In genomic region chr10:120446206-120446605, GRCm38 (mm10) we compare ENCODE assay signal across 25 mouse cellular contexts. TPM values are rescaled to one million over a fixed set of nuclear protein-coding genes. Genes with fewer than 3 reads are reported as not detected.
DNase-seq lines count a peak whose midpoint lies in the region; ATAC-seq and TF ChIP-seq lines count a peak whose summit lies in the region.
"Had no signal": no experiment of that assay in that cellular context is flagged by ENCODE, and none has a peak within 500 bp of the region (broad histone marks: within the 10 kb centered on the region; RNA-seq: fewer than 3 reads in every experiment).

No protein-coding gene starts in this region.

- DNase-seq in heart, adult 11 months: peak; percentile 50
- no peak for DNase-seq in heart, postnatal 25 days (ENCODE audit: low spot score)
- no peak for DNase-seq in liver, embryonic 11.5 days (ENCODE audit: low spot score)
- DNase-seq in liver: no peak
- peak; percentile 31 for DNase-seq in limb, embryonic 10.5 days (ENCODE audit: low spot score)
- DNase-seq in hindbrain, postnatal 0 days (ENCODE audit: low spot score): no peak
- DNase-seq: cerebellum, adult 11-12 months; cerebellum, postnatal 10 days; forebrain, postnatal 0 days; gastrocnemius, postnatal 14 days; heart, postnatal 4 days; left cerebral cortex, postnatal 4 days; lung, postnatal 4 days; thymus, adult 18-20 months; thymus, postnatal 36 days had no signal

- WGBS in liver, embryonic 11.5 days: 60% methylated on average over 9 of the region's 9 CpGs
- WGBS in limb, embryonic 10.5 days: 82% methylated on average over 9 of the region's 9 CpGs
- WGBS in midbrain, embryonic 16.5 days: 90% methylated on average over 9 of the region's 9 CpGs
- WGBS in hindbrain, postnatal 0 days: 83% methylated on average over 9 of the region's 9 CpGs

- no peaks in the 10 kb centered on the region for H3K4me1 ChIP-seq in liver, embryonic 11.5 days (replicated peaks; ENCODE audit: control insufficient read depth, insufficient read depth, low read length)
- H3K4me1 ChIP-seq in limb, embryonic 10.5 days: peaks cover 64% of the 10 kb centered on the region
- peaks cover 15% of the 10 kb centered on the region for H3K4me1 ChIP-seq in midbrain, embryonic 16.5 days (ENCODE audit: control insufficient read depth, insufficient read depth, low read length)
- peaks cover 10% of the 10 kb centered on the region; the same call in 1 of the 2 replicates for H3K4me1 ChIP-seq in hindbrain, postnatal 0 days (ENCODE audit: insufficient read depth, low read length)

- no peaks in the 10 kb centered on the region for H3K9me3 ChIP-seq in liver, embryonic 11.5 days (ENCODE audit: control insufficient read depth, low read length)
- H3K9me3 ChIP-seq in limb, embryonic 10.5 days (replicated peaks): no peaks in the 10 kb centered on the region
- H3K9me3 ChIP-seq in midbrain, embryonic 16.5 days (replicated peaks; ENCODE audit: control insufficient read depth, low read length, poor library complexity, severe bottlenecking): no peaks in the 10 kb centered on the region
- H3K9me3 ChIP-seq in hindbrain, postnatal 0 days (ENCODE audit: low read length): no peaks in the 10 kb centered on the region
- H3K9me3 ChIP-seq: embryonic facial prominence, embryonic 12.5 days; heart, embryonic 15.5 days; midbrain, embryonic 13.5 days had no signal

- H3K9ac ChIP-seq in liver, embryonic 11.5 days (ENCODE audit: low read depth, low read length): no peak overlapping the region
- no peak overlapping the region for H3K9ac ChIP-seq in midbrain, embryonic 16.5 days (ENCODE audit: low read depth, low read length)
- no peak overlapping the region for H3K9ac ChIP-seq in hindbrain, postnatal 0 days (replicated peaks; ENCODE audit: low read length)
- H3K9ac ChIP-seq: embryonic facial prominence, embryonic 12.5 days; forebrain, postnatal 0 days; heart, embryonic 15.5 days; midbrain, embryonic 13.5 days had no signal

- intact Hi-C loops in heart, postnatal 25 days (cut with DNase I): no loop called here

- H3K27ac ChIP-seq in liver, embryonic 11.5 days (ENCODE audit: low read depth, low read length): no peak overlapping the region
- no peak overlapping the region for H3K27ac ChIP-seq in limb, embryonic 10.5 days
- H3K27ac ChIP-seq in midbrain, embryonic 16.5 days (ENCODE audit: low read length): no peak overlapping the region
- H3K27ac ChIP-seq in hindbrain, postnatal 0 days: no peak overlapping the region
- H3K27ac ChIP-seq: embryonic facial prominence, embryonic 12.5 days; heart, embryonic 15.5 days; left cerebral cortex, adult 2 months; midbrain, embryonic 13.5 days had no signal

- peak; percentile 45; the same call in 1 of the 2 replicates for ATAC-seq in liver, embryonic 11.5 days (replicated peaks; ENCODE audit: low FRiP score)
- no peak for ATAC-seq in midbrain, embryonic 16.5 days
- ATAC-seq in hindbrain, postnatal 0 days: no peak
- ATAC-seq: CD4-positive, CD25-positive, alpha-beta regulatory T cell, adult 4 months; forebrain, postnatal 0 days; hindbrain, embryonic 16.5 days; intestine, embryonic 16.5 days; midbrain, embryonic 13.5 days had no signal

- H3K27me3 ChIP-seq in liver, embryonic 11.5 days (replicated peaks; ENCODE audit: control insufficient read depth, insufficient read depth, low read length): no peaks in the 10 kb centered on the region
- H3K27me3 ChIP-seq in limb, embryonic 10.5 days (ENCODE audit: low read depth, poor library complexity, severe bottlenecking): no peaks in the 10 kb centered on the region
- H3K27me3 ChIP-seq in midbrain, embryonic 16.5 days (ENCODE audit: control insufficient read depth, insufficient read depth, low read depth, low read length): no peaks in the 10 kb centered on the region
- no peaks in the 10 kb centered on the region for H3K27me3 ChIP-seq in hindbrain, postnatal 0 days (ENCODE audit: insufficient read depth, low read length)
- H3K27me3 ChIP-seq: embryonic facial prominence, embryonic 12.5 days; heart, embryonic 15.5 days; midbrain, embryonic 13.5 days had no signal

- no peak for TF ChIP-seq CTCF in hindbrain, postnatal 0 days (IDR thresholded peaks at IDR 0.05; ENCODE audit: low read depth)

- no peak overlapping the region for H3K4me3 ChIP-seq in liver, embryonic 11.5 days (ENCODE audit: low read depth, low read length)
- H3K4me3 ChIP-seq in limb, embryonic 10.5 days: no peak overlapping the region
- H3K4me3 ChIP-seq in midbrain, embryonic 16.5 days (ENCODE audit: low read depth, low read length): no peak overlapping the region
- no peak overlapping the region for H3K4me3 ChIP-seq in hindbrain, postnatal 0 days (ENCODE audit: low read length)
- H3K4me3 ChIP-seq: embryonic facial prominence, embryonic 12.5 days; heart, embryonic 15.5 days; left cerebral cortex, adult 2 months; midbrain, embryonic 13.5 days had no signal

- H3K36me3 ChIP-seq in liver, embryonic 11.5 days (ENCODE audit: control insufficient read depth, insufficient read depth, low read length): peaks cover 3% of the 10 kb centered on the region; the same call in 1 of the 2 replicates
- peaks cover 89% of the 10 kb centered on the region for H3K36me3 ChIP-seq in limb, embryonic 10.5 days
- no peaks in the 10 kb centered on the region for H3K36me3 ChIP-seq in midbrain, embryonic 16.5 days (ENCODE audit: control insufficient read depth, insufficient read depth, low read length)
- no peaks in the 10 kb centered on the region for H3K36me3 ChIP-seq in hindbrain, postnatal 0 days (ENCODE audit: insufficient read depth, low read length)
- H3K36me3 ChIP-seq: heart, embryonic 15.5 days; midbrain, embryonic 13.5 days had no signal

- no peak overlapping the region for H3K4me2 ChIP-seq in liver, embryonic 11.5 days
- H3K4me2 ChIP-seq in midbrain, embryonic 16.5 days (ENCODE audit: low read length): no peak overlapping the region
- H3K4me2 ChIP-seq in hindbrain, postnatal 0 days (ENCODE audit: low read depth, low read length): no peak overlapping the region
- H3K4me2 ChIP-seq: embryonic facial prominence, embryonic 12.5 days; heart, embryonic 15.5 days; midbrain, embryonic 13.5 days had no signal

RNA-seq across cellular contexts. Expression of gene Hmga2, which starts 30.1 kb away (rescaled TPM):
- not detected for total RNA-seq in heart, postnatal 25 days (2021)
- polyA plus RNA-seq in liver, embryonic 11.5 days (2014; fragmentation: Nextera tagmentation; extraction: Ambion mirVana): 41.4 and 48.2 TPM in 2 replicates
- 129 and 160 TPM in 2 replicates for polyA plus RNA-seq in limb, embryonic 10.5 days (2016; fragmentation: Nextera tagmentation; extraction: Ambion mirVana)
- 0.45 and 0.76 TPM in 2 replicates for polyA plus RNA-seq in midbrain, embryonic 16.5 days (2015; fragmentation: Nextera tagmentation; extraction: Ambion mirVana)
- 1.2 and 1.5 TPM in 2 replicates for total RNA-seq in hindbrain, postnatal 0 days (2014; rRNA removed)
- 0.98 and 1.5 TPM in 2 replicates for polyA plus RNA-seq in hindbrain, postnatal 0 days (2015; fragmentation: Nextera tagmentation; extraction: Ambion mirVana)
- total RNA-seq: heart, adult 8-10 months; liver, adult 2 months had no signal

Comparison
In these comparisons a context has a peak if more than half of its experiments do, and no peak if none do; other contexts are left out.
1. DNase-seq: peak in heart, adult 11 months (single experiment) and limb, embryonic 10.5 days (single experiment); none in heart, postnatal 25 days (single experiment), liver, embryonic 11.5 days (single experiment), liver (single experiment) and hindbrain, postnatal 0 days (single experiment).
2. RNA of gene Hmga2, which starts 30.1 kb away (polyA plus RNA-seq): 129 to 160 TPM in limb, embryonic 10.5 days and 41.4 to 48.2 TPM in liver, embryonic 11.5 days; 0.98 to 1.5 TPM in hindbrain, postnatal 0 days and 0.45 to 0.76 TPM in midbrain, embryonic 16.5 days; every median in the first group is over 10 times any median in the second.